Mouse (Mus musculus): Measurements from ENCODE around the gene B4galt3. TPM values are rescaled to one million over a fixed set of nuclear protein-coding genes. Genes with fewer than 3 reads are reported as not detected.

The B4galt3 gene
- polyA plus RNA-seq, 1 experiment, result 78.5 TPM

DNA sequence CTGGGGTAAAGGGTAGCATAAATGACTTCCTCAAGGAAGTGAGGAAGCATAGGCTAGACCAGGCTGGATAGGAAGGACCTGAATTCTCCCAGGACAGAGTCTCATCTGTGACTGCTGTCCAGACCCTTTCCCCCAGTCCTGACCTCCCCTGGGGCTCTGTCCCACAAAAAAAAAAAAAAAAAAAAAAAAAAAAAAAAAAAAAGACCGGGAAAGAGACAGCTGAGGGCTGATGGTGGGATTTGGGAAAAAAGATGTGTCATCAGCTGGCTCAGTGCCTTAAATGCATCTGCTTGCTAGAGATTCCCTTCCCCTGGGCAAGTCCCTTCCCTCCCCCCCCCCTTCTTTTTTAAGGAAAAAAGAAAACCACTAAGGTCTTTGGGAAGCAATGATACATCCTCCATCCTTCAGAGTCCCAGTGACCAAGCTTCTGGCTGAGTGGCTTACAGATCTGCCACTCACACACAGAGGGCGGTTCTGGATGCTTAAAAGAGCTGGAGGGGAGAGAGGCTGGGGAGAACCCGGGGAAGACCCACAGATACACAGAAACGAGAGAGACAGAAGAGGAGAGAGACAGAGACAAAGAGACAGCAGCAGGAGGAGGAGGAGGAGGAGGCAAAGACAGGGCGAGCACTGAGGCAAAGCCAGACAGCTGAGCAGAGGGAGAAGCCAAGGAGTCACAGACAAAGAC lies 20.1 kb upstream of the B4galt3 start, which contains the start of gene Adamts4:
Adamts4 (plus strand) TSS at position 509 of the 688 bp plus-strand sequence.
- H3K4me3 ChIP-seq (ENCODE audit: low read depth, low read length), result peak within 1 kb of the TSS; percentile 42
- WGBS, result 51% methylated on average over 5 of the region's 5 CpGs
- no peaks in the 10 kb centered on the region for H3K27me3 ChIP-seq (ENCODE audit: control insufficient read depth, insufficient read depth, low read length)
- TF ChIP-seq CTCF (IDR thresholded peaks at IDR 0.05; ENCODE audit: extremely low read depth, insufficient read length, insufficient replicate concordance, low read depth, low read length) (no peak), POLR2A (IDR thresholded peaks at IDR 0.05; ENCODE audit: low read depth, low read length) (no peak)
- H3K36me3 ChIP-seq (ENCODE audit: control insufficient read depth, insufficient read depth, low read length), result peaks cover 3% of the 10 kb centered on the region
- H3K27ac ChIP-seq (ENCODE audit: insufficient read depth, low read depth, low read length), result no peak within 1 kb of the TSS
- H3K4me1 ChIP-seq (ENCODE audit: control insufficient read depth, insufficient read depth, insufficient read length, low read length), result peaks cover 17% of the 10 kb centered on the region

DNA sequence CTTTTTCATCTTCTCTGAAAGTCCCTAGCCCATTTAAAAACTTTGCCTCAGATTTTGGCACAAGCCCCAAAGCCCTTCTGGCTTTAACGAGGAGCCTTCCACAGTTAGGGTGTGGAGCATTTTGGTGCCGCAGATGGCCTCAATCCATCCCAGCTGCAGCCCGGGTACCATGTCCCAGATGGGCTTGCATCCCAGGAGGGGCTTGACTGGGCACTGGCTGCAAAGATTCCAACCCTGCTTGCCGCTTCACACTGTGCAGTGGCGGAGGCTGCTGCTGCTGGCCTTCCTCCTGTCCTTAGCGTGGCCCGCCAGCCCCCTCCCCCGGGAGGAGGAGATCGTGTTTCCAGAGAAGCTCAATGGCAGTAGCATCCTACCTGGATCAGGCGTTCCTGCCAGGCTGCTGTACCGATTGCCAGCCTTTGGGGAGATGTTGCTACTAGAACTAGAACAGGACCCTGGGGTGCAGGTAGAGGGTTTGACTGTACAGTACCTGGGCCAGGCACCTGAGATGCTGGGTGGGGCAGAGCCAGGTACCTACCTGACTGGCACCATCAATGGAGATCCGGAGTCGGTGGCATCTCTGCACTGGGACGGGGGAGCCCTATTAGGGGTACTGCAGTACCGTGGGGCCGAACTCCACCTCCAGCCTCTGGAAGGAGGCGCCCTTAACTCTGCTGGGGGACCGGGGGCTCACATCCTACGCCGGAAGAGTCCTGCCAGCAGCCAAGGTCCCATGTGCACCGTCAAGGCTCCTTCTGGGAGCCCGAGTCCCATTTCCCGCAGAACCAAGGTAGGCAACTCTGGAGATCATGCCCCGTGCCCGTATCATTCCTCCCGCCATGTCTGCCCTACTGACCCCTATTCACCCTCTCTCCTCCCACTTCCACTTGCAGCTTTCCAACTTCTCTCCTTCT lies 19.2 kb upstream of the B4galt3 start, which contains the start of gene Ndufs2:
Ndufs2 (minus strand) TSS at position 709 of the 914 bp plus-strand sequence.
- WGBS, result 46% methylated on average over 26 of the region's 26 CpGs
- TF ChIP-seq CTCF (IDR thresholded peaks at IDR 0.05; ENCODE audit: extremely low read depth, insufficient read length, insufficient replicate concordance, low read depth, low read length) (no peak), POLR2A (IDR thresholded peaks at IDR 0.05; ENCODE audit: low read depth, low read length) (no peak)
- no peaks in the 10 kb centered on the region for H3K27me3 ChIP-seq (ENCODE audit: control insufficient read depth, insufficient read depth, low read length)
- H3K4me3 ChIP-seq (ENCODE audit: low read depth, low read length), result peak within 1 kb of the TSS; percentile 42
- H3K36me3 ChIP-seq (ENCODE audit: control insufficient read depth, insufficient read depth, low read length), result no peaks in the 10 kb centered on the region
- H3K4me1 ChIP-seq (ENCODE audit: control insufficient read depth, insufficient read depth, insufficient read length, low read length), result peaks cover 16% of the 10 kb centered on the region
- H3K27ac ChIP-seq (ENCODE audit: insufficient read depth, low read depth, low read length), result no peak within 1 kb of the TSS

- WGBS, result 45% methylated on average over 13 of the region's 13 CpGs
- H3K27ac ChIP-seq (ENCODE audit: insufficient read depth, low read depth, low read length), result no peak overlapping the region
- H3K27me3 ChIP-seq (ENCODE audit: control insufficient read depth, insufficient read depth, low read length), result no peaks in the 10 kb centered on the region
- peaks cover 14% of the 10 kb centered on the region for H3K4me1 ChIP-seq (ENCODE audit: control insufficient read depth, insufficient read depth, insufficient read length, low read length)
- H3K36me3 ChIP-seq (ENCODE audit: control insufficient read depth, insufficient read depth, low read length), result no peaks in the 10 kb centered on the region
- peak overlapping the region; percentile 42 for H3K4me3 ChIP-seq (ENCODE audit: low read depth, low read length)
- no peak for TF ChIP-seq CTCF (IDR thresholded peaks at IDR 0.05; ENCODE audit: extremely low read depth, insufficient read length, insufficient replicate concordance, low read depth, low read length)
- TF ChIP-seq POLR2A (IDR thresholded peaks at IDR 0.05; ENCODE audit: low read depth, low read length), result no peak
Observed at GRCm38 (mm10) chr1:171251594-171252324, 18.4 kb upstream of the B4galt3 start.

DNA sequence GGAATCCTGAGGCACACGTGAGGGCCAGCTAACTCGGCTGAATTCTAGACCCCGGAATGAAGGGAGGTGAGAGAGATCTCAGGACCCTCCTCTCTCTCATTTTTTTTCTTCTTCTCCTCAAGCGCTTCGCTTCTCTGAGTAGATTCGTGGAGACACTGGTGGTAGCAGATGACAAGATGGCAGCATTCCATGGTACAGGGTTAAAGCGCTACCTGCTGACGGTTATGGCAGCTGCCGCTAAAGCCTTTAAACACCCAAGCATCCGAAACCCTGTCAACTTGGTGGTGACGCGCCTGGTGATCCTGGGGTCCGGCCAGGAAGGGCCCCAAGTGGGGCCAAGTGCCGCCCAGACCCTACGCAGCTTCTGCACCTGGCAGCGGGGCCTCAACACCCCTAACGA lies 17.7 kb upstream of the B4galt3 start:
- Histone ChIP-seq H3K36me3 (ENCODE audit: control insufficient read depth, insufficient read depth, low read length) (no peaks in the 10 kb centered on the region), H3K4me1 (ENCODE audit: control insufficient read depth, insufficient read depth, insufficient read length, low read length) (peaks cover 14% of the 10 kb centered on the region), H3K27ac (ENCODE audit: insufficient read depth, low read depth, low read length) (no peak overlapping the region), H3K4me3 (ENCODE audit: low read depth, low read length) (no peak overlapping the region), H3K27me3 (ENCODE audit: control insufficient read depth, insufficient read depth, low read length) (no peaks in the 10 kb centered on the region)
- 70% methylated on average over 17 of the region's 17 CpGs for WGBS
- TF ChIP-seq POLR2A (IDR thresholded peaks at IDR 0.05; ENCODE audit: low read depth, low read length), result no peak
- TF ChIP-seq CTCF (IDR thresholded peaks at IDR 0.05; ENCODE audit: extremely low read depth, insufficient read length, insufficient replicate concordance, low read depth, low read length), result no peak

GRCm38 (mm10) chr1:171256095-171256818 lies 13.9 kb upstream of the B4galt3 start:
- 87% methylated on average over 24 of the region's 24 CpGs for WGBS

DNA sequence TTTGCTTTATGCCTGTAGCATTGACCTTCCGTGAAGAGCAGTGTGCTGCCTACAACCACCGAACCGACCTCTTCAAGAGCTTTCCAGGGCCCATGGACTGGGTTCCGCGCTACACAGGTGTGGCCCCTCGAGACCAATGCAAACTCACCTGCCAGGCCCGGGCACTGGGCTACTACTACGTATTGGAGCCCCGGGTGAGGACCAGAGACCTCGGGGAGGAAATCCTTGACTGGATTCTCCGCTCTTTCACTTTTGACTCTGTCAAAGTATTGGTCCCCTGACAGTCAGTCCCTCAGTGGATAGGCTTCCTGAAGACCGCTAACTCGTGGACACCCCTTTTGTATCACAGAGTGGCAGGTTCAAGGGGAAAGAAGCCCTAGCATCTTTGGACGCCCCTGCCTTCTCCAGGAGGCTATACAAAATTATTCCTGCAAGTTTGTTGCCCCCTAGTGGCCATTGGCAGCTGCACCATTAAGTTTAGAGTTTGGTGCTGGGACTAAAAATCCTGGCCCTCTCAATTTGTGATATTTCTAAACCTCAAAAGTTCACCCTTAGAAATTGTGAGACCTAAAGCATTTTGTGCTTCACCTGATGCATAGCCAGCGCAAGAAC lies 13.1 kb upstream of the B4galt3 start:
- H3K27me3 ChIP-seq (ENCODE audit: control insufficient read depth, insufficient read depth, low read length), result no peaks in the 10 kb centered on the region
- no peaks in the 10 kb centered on the region for H3K36me3 ChIP-seq (ENCODE audit: control insufficient read depth, insufficient read depth, low read length)
- TF ChIP-seq CTCF (IDR thresholded peaks at IDR 0.05; ENCODE audit: extremely low read depth, insufficient read length, insufficient replicate concordance, low read depth, low read length) (peak; percentile 58; the same call in 1 of the 2 replicates), POLR2A (IDR thresholded peaks at IDR 0.05; ENCODE audit: low read depth, low read length) (no peak)
- H3K4me3 ChIP-seq (ENCODE audit: low read depth, low read length), result no peak overlapping the region
- H3K4me1 ChIP-seq (ENCODE audit: control insufficient read depth, insufficient read depth, insufficient read length, low read length), result peaks cover 10% of the 10 kb centered on the region; the same call in 1 of the 2 replicates
- H3K27ac ChIP-seq (ENCODE audit: insufficient read depth, low read depth, low read length), result no peak overlapping the region
- WGBS, result 52% methylated on average over 15 of the region's 15 CpGs

More at GRCm38 (mm10) chr1:171256095-171256818, 13.9 kb upstream of the B4galt3 start:
- Histone ChIP-seq H3K27ac (ENCODE audit: insufficient read depth, low read depth, low read length) (no peak overlapping the region), H3K27me3 (ENCODE audit: control insufficient read depth, insufficient read depth, low read length) (no peaks in the 10 kb centered on the region), H3K4me1 (ENCODE audit: control insufficient read depth, insufficient read depth, insufficient read length, low read length) (peaks cover 7% of the 10 kb centered on the region; the same call in 1 of the 2 replicates), H3K36me3 (ENCODE audit: control insufficient read depth, insufficient read depth, low read length) (no peaks in the 10 kb centered on the region), H3K4me3 (ENCODE audit: low read depth, low read length) (no peak overlapping the region)
- TF ChIP-seq CTCF (IDR thresholded peaks at IDR 0.05; ENCODE audit: extremely low read depth, insufficient read length, insufficient replicate concordance, low read depth, low read length) (no peak), POLR2A (IDR thresholded peaks at IDR 0.05; ENCODE audit: low read depth, low read length) (no peak)
